Mouse (Mus musculus) left cerebral cortex, adult 2 months (tissue): ENCODE measurements around the gene Xylt1. TPM values are rescaled to one million over a fixed set of nuclear protein-coding genes. Genes with fewer than 3 reads are reported as not detected.

ENCODE experiments used
- DNase-seq, 2 experiments: peaks; one replicate each; pipeline ENCODE4 v3.0.0; 2021 to 2022; ENCODE audit warnings: low spot score in 2 of 2, mixed read lengths in 1 of 2; ENCODE audit errors: extremely low spot score in 1 of 2
- H3K27ac ChIP-seq: fragments of 200-600 bp; 2 replicates; pipeline ENCODE4 v1.8.1; 2022
- H3K4me3 ChIP-seq: fragments of 200-600 bp; 2 replicates; pipeline ENCODE4 v1.8.1; 2022
- CTCF ChIP-seq: fragments of 200-600 bp; IDR thresholded peaks from 2 replicates; pipeline ENCODE4 v1.8.1; 2022; ENCODE audit warnings: antibody characterized with exemption, mild to moderate bottlenecking, moderate library complexity
- intact Hi-C: fragments of 180-260 bp; cut with DNase I; formaldehyde crosslinking; loops from one replicate; pipeline ENCODE4 v1.15.1; 2025
- long read RNA-seq, 2 experiments: library from polyadenylated mRNA; stranded (forward); transcript quantifications; one replicate each; pipeline ENCODE4 v2.0.0; 2021; ENCODE audit warnings: borderline mapping rate in 2 of 2
- total RNA-seq, 2 experiments: library from RNA; stranded (reverse); gene quantifications; 2 replicates each; pipeline ENCODE4 v1.2.3; 2021

The Xylt1 gene
- 10 to 100 TPM; 51.7 to 60.5 TPM for total RNA-seq
- long read RNA-seq, experiment 1, full-length matches to known transcripts = 7 of 13 reads
- long read RNA-seq, experiment 1, partial matches to known transcripts = 1 of 13 reads
- long read RNA-seq, experiment 1, other reads (novel, unspliced or antisense) = 5 of 13 reads
- long read RNA-seq, experiment 2, full-length matches to known transcripts = 5 of 15 reads
- long read RNA-seq, experiment 2, partial matches to known transcripts = 9 of 15 reads
- long read RNA-seq, experiment 2, other reads (novel, unspliced or antisense) = 1 of 15 reads

DNA sequence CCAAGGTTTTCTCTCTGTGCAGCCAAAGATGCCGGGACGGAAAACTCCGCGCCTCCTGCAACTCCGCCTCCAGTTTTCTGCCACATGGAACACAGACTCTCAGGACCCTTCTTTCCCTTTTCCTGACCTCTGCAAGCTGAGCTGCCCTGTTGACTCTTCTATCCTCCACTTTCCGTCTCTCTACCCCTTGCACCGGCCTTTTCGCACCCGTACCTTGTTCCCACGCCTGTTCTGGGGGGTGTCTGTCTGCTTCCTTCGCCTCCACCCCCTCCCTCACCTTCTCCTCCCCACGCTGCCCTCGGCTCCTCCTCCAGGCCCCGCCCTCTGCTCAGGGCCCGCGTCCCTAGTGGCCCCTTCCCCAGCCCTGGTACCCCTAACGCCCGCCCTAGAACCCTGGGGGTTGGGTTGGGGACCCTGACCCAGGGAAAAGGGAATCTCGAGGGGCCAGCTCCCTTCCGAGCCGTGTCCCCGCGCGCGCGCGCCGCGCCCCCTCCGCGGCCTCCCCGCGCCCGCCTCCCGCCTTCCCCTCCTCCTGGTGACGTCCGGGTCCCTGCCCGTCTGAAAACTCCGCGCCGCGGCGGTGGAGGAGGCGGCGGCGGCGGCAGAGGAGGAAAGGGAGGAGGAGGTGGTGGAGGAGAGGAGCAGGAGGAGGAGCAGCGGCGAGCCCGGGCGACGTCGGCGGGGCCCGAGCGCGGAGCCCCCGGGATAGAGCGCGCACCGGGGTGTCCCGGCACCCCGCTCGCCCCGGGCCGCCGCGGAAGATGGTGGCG lies at the start of gene Xylt1:
TSS of gene Xylt1 (plus strand) at position 562 of the 770 bp plus-strand sequence.
- DNase-seq = peak; percentile 83 to 84

DNA sequence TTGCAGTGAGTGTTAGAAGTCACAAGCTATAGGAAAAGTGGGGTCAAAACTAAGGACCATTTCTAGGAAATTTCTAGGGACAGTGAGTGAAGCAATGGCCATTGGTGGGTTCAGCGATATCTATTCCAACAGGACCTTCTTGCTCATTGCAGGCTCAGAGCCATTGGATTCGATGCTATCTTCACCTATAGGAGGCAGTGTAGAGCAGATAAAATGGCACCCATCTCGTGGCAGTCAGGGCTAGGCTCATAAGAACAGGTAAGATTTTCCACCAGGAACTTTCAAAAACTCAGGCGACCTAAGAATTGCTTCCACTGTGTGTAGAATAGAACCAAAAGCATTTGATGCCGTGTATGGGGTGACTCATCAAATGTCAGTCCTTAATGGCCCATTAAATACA lies 46.8 kb upstream of the Xylt1 start:
- Histone ChIP-seq H3K4me3 (no peak overlapping the region), H3K27ac (no peak overlapping the region)
- intact Hi-C loops = no loop called here
- TF ChIP-seq CTCF = no peak
- no peak for DNase-seq

More for the DNA sequence above, at the start of gene Xylt1:
- Histone ChIP-seq H3K4me3 (peak within 1 kb of the TSS; percentile 91), H3K27ac (peak within 1 kb of the TSS; percentile 88)
- intact Hi-C loops = loop anchor here (1.0 to 5.0 kb wide), 8 partner anchors 57 to 735 kb away; no protein-coding TSS in a partner anchor
- TF ChIP-seq CTCF = no peak

GRCm38 (mm10) chr7:117356316-117356715 lies 24.5 kb upstream of the Xylt1 start:
- Histone ChIP-seq H3K4me3 (no peak overlapping the region), H3K27ac (peak overlapping the region; percentile 54; the same call in 1 of the 2 replicates)
- DNase-seq = no peak
- TF ChIP-seq CTCF = no peak
- intact Hi-C loops = loop anchor here (2.0 to 10.0 kb wide), 3 partner anchors 96 to 654 kb away; no protein-coding TSS in a partner anchor

- H3K27ac ChIP-seq = peak overlapping the region; percentile 3
- DNase-seq = no peak
- intact Hi-C loops = loop anchor here (1.0 to 10.0 kb wide), 4 partner anchors 97 to 655 kb away; no protein-coding TSS in a partner anchor
- H3K4me3 ChIP-seq = no peak overlapping the region
- no peak for TF ChIP-seq CTCF
These were observed 23.2 kb upstream of the Xylt1 start for GRCm38 (mm10) chr7:117357425-117358194.

DNA sequence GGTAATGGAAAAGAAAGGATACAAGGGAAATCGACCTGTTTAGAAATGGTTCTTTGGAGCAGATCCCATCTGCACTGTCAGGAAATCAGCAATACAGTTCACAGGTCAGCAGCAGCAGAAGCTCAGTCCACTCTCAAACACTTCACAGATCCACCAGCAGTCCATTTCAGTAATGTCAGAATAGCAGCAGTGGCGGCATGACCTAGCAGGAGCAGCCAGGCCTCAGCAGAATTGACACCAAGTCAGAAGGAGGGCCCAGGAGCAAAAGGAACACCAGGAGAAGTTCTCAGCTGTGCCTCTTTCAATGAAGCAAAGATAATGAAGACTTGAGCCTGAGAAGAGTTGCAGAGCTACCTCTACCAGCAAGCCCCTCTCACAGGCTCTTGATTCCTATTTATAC lies 19.5 kb upstream of the Xylt1 start:
- no peak for DNase-seq
- TF ChIP-seq CTCF = no peak
- Histone ChIP-seq H3K4me3 (no peak overlapping the region), H3K27ac (no peak overlapping the region)
- intact Hi-C loops = no loop called here

DNA sequence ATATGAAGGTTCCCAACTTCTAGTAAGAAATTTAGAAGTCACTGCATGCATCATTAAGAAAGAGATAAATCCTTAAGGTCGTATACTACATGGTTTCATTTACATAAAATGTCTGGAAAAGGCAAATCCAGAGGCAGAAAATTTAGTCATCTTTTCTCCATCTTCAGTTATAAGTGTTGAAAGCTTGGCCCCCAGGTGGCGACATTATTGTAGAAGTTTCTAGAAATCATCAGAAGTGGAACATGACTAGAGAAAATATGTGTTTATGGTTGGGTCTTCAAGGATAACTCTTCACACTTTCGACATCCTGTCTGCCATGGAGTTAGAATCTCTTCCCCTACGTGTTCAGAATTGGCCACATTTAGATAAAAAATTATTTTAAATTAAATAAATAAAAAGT lies 18.3 kb upstream of the Xylt1 start:
- no peak overlapping the region for H3K4me3 ChIP-seq
- DNase-seq = no peak
- H3K27ac ChIP-seq = no peak overlapping the region
- TF ChIP-seq CTCF = no peak; the same call in 1 of the 2 replicates
- intact Hi-C loops = no loop called here

DNA sequence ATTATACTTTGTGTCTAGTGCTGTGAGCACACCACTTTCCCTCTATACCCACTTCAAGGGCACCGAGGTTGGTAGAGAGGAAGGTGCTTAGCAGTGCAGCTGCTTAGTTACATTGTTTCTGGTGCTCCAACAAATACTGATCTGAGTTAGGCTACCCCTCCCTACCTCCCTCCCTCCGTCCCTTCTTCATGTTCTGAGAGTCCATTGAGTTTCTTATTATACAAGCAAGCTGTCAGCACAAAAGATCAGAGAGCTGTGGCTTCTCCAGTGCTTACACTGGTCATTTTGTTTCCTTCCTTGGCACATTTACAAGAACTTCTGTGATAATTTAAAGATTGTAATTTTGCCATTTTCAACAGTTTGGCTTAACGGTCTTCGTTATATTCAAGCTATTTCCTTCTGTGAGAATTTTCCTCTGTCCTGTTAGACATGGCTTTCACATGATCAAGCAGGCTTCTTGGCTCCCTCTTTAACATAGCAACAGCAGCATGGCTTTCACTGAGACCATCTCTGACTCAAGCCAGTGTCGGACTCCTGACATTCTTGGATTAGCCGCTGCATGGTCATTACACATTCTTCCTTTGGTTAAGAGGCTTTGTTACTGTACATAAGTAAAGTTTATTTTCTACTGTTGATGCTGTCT lies 12.0 kb upstream of the Xylt1 start:
- DNase-seq = no peak
- intact Hi-C loops = no loop called here
- no peak overlapping the region for H3K4me3 ChIP-seq
- no peak overlapping the region for H3K27ac ChIP-seq
- TF ChIP-seq CTCF = no peak

DNA sequence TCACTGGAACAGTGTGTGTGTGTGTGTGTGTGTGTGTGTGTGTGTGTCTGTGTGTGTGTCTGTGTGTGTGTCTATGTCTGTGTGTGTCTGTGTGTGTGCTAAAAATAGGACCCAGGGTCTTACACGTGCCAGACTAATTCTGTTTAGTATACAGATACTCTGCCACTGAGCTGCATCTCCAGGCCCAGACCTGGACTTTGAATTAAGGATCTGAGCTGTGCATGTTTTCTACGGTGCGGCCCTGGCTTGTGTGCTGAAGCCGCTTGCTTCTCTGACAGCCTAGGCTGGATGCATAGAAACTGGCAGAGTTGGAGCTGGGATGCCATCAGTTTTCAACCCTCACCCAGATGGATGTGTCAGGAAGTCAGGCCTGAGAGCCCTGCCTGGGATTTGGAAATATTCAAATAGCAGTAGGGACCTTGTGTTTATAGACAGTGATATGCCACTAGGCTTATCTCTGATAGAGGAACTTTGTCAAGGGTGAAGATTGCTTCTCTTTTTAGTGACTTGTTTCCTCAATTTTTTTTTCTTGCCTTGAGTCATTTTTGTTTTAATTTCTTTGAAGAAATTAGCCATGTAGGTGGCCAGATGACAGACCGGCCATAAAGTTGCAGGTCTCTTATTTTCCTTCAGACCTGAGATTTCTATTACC lies 11.4 kb upstream of the Xylt1 start:
- intact Hi-C loops = no loop called here
- no peak overlapping the region for H3K27ac ChIP-seq
- no peak for DNase-seq
- TF ChIP-seq CTCF = no peak
- H3K4me3 ChIP-seq = no peak overlapping the region

DNA sequence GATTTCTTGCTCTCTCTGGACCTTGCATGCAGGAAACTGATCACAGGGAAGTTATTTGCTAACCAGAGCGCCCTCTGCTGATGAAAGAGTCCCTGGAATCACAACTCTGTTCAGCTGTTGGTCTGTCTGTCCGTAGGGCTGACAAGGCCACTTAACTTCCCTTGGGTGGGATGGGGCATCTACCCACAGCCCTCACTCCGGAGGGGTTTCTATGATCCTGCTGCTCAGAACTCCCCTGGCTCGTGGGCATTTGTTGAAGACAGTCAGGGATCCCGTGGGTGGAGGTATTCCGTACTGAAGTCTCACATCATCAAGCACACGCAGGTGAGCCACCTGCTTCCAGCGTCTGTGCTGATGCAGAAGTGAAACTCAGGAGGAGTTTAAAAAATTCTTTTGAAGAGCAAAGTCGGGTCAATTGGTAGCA lies 4.9 kb upstream of the Xylt1 start:
- no peak overlapping the region for H3K27ac ChIP-seq
- intact Hi-C loops = loop anchor here (1.0 to 10.0 kb wide), 5 partner anchors 74 to 675 kb away; no protein-coding TSS in a partner anchor
- no peak overlapping the region for H3K4me3 ChIP-seq
- peak; percentile 65 to 73 for DNase-seq
- peak; percentile 84 for TF ChIP-seq CTCF

- intact Hi-C loops = loop anchor here (5.0 to 10.0 kb wide), 4 partner anchors 75 to 522 kb away; no protein-coding TSS in a partner anchor
- H3K4me3 ChIP-seq = no peak overlapping the region
- H3K27ac ChIP-seq = no peak overlapping the region
- no peak for DNase-seq
- TF ChIP-seq CTCF = no peak
These were observed 3.6 kb upstream of the Xylt1 start for GRCm38 (mm10) chr7:117377138-117377537.
